In genomic region chr11:35021990-35022625, GRCm38 (mm10) we compare ENCODE assay signal across 15 mouse cellular contexts.
DNase-seq lines count a peak whose midpoint lies in the region; ATAC-seq lines count a peak whose summit lies in the region.
"Had no signal": no experiment of that assay in that cellular context is flagged by ENCODE, and none has a peak within 500 bp of the region (broad histone marks: within the 10 kb centered on the region; RNA-seq: fewer than 3 reads in every experiment).

No protein-coding gene starts in this region.

- H3K4me3 ChIP-seq in forebrain, embryonic 15.5 days: no peak overlapping the region
- H3K4me3 ChIP-seq in forebrain, embryonic 10.5 days: no peak overlapping the region
- H3K4me3 ChIP-seq: heart, embryonic 12.5 days; hindbrain, embryonic 13.5 days; limb, embryonic 12.5 days had no signal

- H3K27ac ChIP-seq in forebrain, embryonic 15.5 days (replicated peaks): peak overlapping the region; percentile 67; the same call in 1 of the 2 replicates
- no peak overlapping the region for H3K27ac ChIP-seq in forebrain, embryonic 10.5 days
- H3K27ac ChIP-seq: hindbrain, embryonic 13.5 days; limb, embryonic 12.5 days had no signal

- peak; percentile 38; the same call in 1 of the 2 replicates for ATAC-seq in forebrain, embryonic 15.5 days (replicated peaks)
- no peak for ATAC-seq in inflammation-experienced regulatory T-cells, adult 6 months

- WGBS in forebrain, embryonic 15.5 days: 46% methylated on average over 3 of the region's 3 CpGs
- 78% methylated on average over 3 of the region's 3 CpGs for WGBS in forebrain, embryonic 10.5 days

- no peaks in the 10 kb centered on the region for H3K27me3 ChIP-seq in forebrain, embryonic 15.5 days
- H3K27me3 ChIP-seq in forebrain, embryonic 10.5 days (ENCODE audit: poor library complexity, severe bottlenecking): no peaks in the 10 kb centered on the region
- H3K27me3 ChIP-seq: heart, embryonic 12.5 days; hindbrain, embryonic 13.5 days; limb, embryonic 12.5 days had no signal

- H3K4me2 ChIP-seq in forebrain, embryonic 15.5 days (replicated peaks): no peak overlapping the region
- H3K4me2 ChIP-seq: heart, embryonic 12.5 days; hindbrain, embryonic 13.5 days; limb, embryonic 12.5 days had no signal

- no peaks in the 10 kb centered on the region for H3K9me3 ChIP-seq in forebrain, embryonic 15.5 days
- H3K9me3 ChIP-seq in forebrain, embryonic 10.5 days: no peaks in the 10 kb centered on the region
- H3K9me3 ChIP-seq: heart, embryonic 12.5 days; hindbrain, embryonic 13.5 days had no signal

- no peaks in the 10 kb centered on the region for H3K4me1 ChIP-seq in forebrain, embryonic 15.5 days
- H3K4me1 ChIP-seq in forebrain, embryonic 10.5 days: 0 out of 2 replicates have a peak, but pooled peaks cover 2% of the 10 kb centered on the region
- H3K4me1 ChIP-seq: hindbrain, embryonic 13.5 days had no signal

- no peak overlapping the region for H3K9ac ChIP-seq in forebrain, embryonic 15.5 days (replicated peaks)
- H3K9ac ChIP-seq: heart, embryonic 12.5 days; hindbrain, embryonic 13.5 days; limb, embryonic 12.5 days had no signal

- DNase-seq in forebrain, embryonic 10.5 days (ENCODE audit: extremely low spot score, low spot score): no peak
- DNase-seq in brain, adult 2 months (ENCODE audit: low read depth, low spot score): peak; percentile 71
- DNase-seq in layer of hippocampus, adult 8-10 months (ENCODE audit: low spot score in 2 of 2): peak; percentile 70 to 71
- DNase-seq in right cerebral cortex, adult 18-20 months: peak; percentile 15
- no peak for DNase-seq in heart, postnatal 36 days
- DNase-seq in gastrocnemius, adult 18-20 months (ENCODE audit: low spot score): no peak
- DNase-seq: adrenal gland, postnatal 25 days; cerebellum, adult 18-20 months; lung, adult 2 months; retina, postnatal 1 day had no signal

- H3K36me3 ChIP-seq in forebrain, embryonic 15.5 days: no peaks in the 10 kb centered on the region
- H3K36me3 ChIP-seq in forebrain, embryonic 10.5 days (replicated peaks): no peaks in the 10 kb centered on the region
- H3K36me3 ChIP-seq: heart, embryonic 12.5 days; hindbrain, embryonic 13.5 days; limb, embryonic 12.5 days had no signal

- intact Hi-C loops in heart, postnatal 36 days (cut with DNase I): no loop called here

Comparison
In these comparisons a context has a peak if more than half of its experiments do, and no peak if none do; other contexts are left out.
1. DNase-seq: peak in brain, adult 2 months (single experiment), layer of hippocampus, adult 8-10 months (2 of 2) and right cerebral cortex, adult 18-20 months (single experiment); none in forebrain, embryonic 10.5 days (single experiment), heart, postnatal 36 days (0 of 2) and gastrocnemius, adult 18-20 months (single experiment).